Mouse (Mus musculus): ENCODE measurements around the gene Tm9sf1. TPM values are rescaled to one million over a fixed set of nuclear protein-coding genes. Genes with fewer than 3 reads are reported as not detected.
A peak's percentile ranks its signal among the peaks of the same experiment; 100 is the strongest.

Tm9sf1 gene
- polyA plus RNA-seq, 1 experiment from 2014 or later: 61.2 TPM

DNA sequence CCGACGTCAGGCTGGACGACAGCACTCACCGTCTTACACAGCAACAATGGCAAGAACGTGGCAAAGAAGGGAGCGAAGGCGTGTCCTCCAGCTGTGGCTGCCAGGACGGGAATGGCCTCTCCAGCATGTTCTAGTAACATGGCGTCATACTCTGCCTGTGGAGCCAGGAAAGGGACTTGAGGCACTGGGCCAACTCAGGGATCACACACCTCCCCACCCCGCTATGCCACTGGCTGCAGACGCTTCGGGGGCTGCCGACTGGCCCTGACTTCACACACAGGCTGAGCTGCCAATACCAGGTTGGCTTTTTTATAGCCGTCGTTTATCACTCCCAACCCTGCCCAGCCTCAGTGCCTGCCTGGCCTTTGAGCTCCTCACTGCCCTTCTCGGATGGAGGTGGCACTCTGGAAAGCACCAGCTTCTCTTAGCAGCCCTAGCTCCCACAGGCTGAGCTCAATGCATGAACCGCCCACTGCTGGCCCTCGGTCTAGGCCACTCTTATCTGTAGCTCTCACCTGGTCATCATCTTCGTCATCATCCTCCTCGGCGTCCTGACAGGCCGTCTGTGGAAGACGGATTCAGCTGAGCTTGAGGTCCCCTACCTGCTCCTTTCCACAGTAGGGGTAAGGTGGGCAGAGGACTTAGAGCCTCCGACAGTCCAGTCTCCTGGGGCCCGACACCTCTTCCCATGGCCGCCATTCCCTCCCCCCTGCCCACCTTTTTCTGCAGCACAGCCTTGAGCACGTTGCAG lies 15.4 kb downstream of the Tm9sf1 start:
- Histone ChIP-seq H3K27ac (replicated peaks) (no peak overlapping the region), H3K9me3 (no peaks in the 10 kb centered on the region), H3K27me3 (no peaks in the 10 kb centered on the region), H3K4me3 (no peak overlapping the region), H3K9ac (no peak overlapping the region), H3K4me2 (no peak overlapping the region), H3K36me3 (peaks cover 99% of the 10 kb centered on the region), H3K4me1 (replicated peaks) (no peaks in the 10 kb centered on the region)
- 81% methylated on average over 27 of the region's 27 CpGs for WGBS
- ATAC-seq (ENCODE audit: low read depth): no peak

DNA sequence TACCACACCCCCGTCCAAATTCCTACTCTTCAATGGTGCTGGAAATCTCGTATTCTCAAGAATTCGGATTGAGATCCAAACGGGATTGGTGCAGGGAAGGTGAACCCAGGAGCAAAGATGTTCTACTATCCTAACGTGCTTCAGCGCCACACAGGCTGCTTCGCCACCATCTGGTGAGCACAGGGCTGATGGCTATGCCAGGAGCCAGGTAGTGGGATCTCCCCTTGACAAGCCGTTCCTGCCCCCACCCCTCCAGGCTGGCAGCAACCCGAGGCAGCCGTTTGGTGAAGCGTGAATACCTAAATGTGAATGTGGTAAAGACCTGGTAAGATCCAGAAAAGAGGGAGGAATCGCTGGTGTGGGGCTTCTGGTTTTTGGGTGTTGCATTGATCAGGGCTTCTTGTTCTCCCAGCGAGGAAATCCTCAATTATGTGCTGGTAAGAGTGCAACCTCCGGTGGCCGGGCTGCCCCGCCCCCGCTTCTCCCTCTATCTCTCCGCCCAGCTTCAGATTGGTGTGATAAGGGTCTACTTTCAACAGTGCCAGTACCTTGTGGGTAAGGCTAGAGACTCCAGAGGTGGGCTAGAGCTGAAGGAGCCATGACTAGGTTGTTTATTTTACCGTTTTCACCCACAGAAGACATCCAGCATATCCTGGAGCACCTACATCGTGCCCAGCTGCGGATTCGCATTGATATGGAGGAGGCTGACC lies 25.0 kb downstream of the Tm9sf1 start:
- Histone ChIP-seq H3K9ac (peak overlapping the region; percentile 57), H3K27ac (replicated peaks) (peak overlapping the region; percentile 30; the same call in 1 of the 2 replicates), H3K4me1 (replicated peaks) (0 out of 2 replicates have a peak, but pooled peaks cover 4% of the 10 kb centered on the region), H3K27me3 (no peaks in the 10 kb centered on the region), H3K4me3 (peak overlapping the region; percentile 36), H3K36me3 (0 out of 2 replicates have a peak, but pooled peaks cover 4% of the 10 kb centered on the region), H3K9me3 (no peaks in the 10 kb centered on the region), H3K4me2 (peak overlapping the region; percentile 44)
- peak; percentile 76; the same call in 1 of the 2 replicates for ATAC-seq (ENCODE audit: low read depth)
- WGBS: 57% methylated on average over 22 of the region's 22 CpGs

DNA sequence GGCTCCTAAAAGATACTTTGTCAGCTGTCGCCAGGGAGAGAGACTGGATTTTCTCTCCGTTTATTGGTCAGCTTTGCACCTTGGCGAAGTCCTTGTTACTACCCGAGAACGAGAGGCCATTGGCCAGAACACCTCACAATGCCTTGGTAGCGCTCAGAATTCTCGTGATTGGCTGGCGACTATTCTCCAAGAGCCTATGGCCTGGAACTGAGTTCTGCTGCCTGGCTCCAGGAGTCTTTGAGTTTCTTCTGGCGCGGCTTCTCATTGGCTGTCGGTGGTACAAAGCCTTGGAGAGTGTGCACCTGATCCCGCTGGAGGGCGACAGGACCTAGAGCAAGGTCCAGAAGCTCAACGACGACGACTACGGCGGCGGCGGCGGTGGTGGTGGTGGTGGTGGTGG lies 25.8 kb downstream of the Tm9sf1 start, which contains the start of gene Rec8:
TSS of gene Rec8 (plus strand) at position 216 of the 400 bp plus-strand sequence.
- WGBS: 19% methylated on average over 21 of the region's 21 CpGs
- Histone ChIP-seq H3K9ac (peak within 1 kb of the TSS; percentile 57), H3K9me3 (no peaks in the 10 kb centered on the region), H3K36me3 (no peaks in the 10 kb centered on the region), H3K4me3 (peak within 1 kb of the TSS; percentile 36), H3K27ac (replicated peaks) (peak within 1 kb of the TSS; percentile 30; the same call in 1 of the 2 replicates), H3K4me1 (replicated peaks) (0 out of 2 replicates have a peak, but pooled peaks cover 4% of the 10 kb centered on the region), H3K27me3 (no peaks in the 10 kb centered on the region), H3K4me2 (peak within 1 kb of the TSS; percentile 44)
- peak; percentile 85 for ATAC-seq (ENCODE audit: low read depth)

DNA sequence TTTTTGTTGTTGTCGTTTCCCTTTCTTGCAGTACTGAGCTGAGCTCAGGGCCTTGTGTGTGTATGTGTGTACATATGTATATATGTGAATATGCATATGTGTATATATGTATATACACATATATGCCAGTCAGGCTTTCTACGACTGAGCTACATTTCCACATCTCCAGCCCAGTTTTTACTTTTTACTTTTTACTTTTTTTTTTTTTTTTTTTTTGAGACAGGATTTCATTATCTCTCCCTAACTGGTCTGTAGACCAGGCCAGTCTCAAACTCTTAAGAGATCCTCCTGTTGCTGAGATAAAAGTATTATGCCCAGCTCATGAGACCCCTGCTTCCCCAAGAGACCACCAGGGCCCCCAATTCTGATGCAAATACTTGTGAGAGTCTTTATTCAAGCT lies 26.8 kb downstream of the Tm9sf1 start:
- ATAC-seq (ENCODE audit: low read depth): no peak
- 73% methylated on average over 2 of the region's 2 CpGs for WGBS

DNA sequence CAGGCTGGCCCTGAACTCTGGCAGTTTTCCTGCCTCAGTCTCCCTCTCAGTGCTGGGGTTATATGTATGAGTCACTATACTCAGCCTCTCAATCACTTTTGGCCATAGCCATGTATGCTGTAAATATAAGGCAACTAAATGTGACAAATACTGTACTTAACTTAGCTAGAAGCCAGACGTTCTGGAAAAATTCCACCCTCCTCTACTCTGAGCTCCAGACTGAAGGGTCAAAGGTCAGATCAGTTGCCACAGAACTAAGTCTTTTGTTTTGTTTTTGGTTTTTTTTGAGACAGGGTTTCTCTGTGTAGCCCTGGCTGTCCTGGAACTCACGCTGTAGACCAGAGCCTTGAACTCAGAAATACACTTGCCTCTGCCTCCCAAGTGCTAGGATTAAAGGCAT lies 27.7 kb downstream of the Tm9sf1 start:
- 63% methylated on average over 2 of the region's 2 CpGs for WGBS
- H3K27ac ChIP-seq (replicated peaks): no peak overlapping the region

More for the DNA sequence above, 26.8 kb downstream of the Tm9sf1 start:
- Histone ChIP-seq H3K27me3 (no peaks in the 10 kb centered on the region), H3K27ac (replicated peaks) (no peak overlapping the region), H3K9ac (no peak overlapping the region), H3K4me3 (no peak overlapping the region), H3K36me3 (no peaks in the 10 kb centered on the region), H3K4me1 (replicated peaks) (0 out of 2 replicates have a peak, but pooled peaks cover 4% of the 10 kb centered on the region), H3K4me2 (no peak overlapping the region), H3K9me3 (no peaks in the 10 kb centered on the region)

DNA sequence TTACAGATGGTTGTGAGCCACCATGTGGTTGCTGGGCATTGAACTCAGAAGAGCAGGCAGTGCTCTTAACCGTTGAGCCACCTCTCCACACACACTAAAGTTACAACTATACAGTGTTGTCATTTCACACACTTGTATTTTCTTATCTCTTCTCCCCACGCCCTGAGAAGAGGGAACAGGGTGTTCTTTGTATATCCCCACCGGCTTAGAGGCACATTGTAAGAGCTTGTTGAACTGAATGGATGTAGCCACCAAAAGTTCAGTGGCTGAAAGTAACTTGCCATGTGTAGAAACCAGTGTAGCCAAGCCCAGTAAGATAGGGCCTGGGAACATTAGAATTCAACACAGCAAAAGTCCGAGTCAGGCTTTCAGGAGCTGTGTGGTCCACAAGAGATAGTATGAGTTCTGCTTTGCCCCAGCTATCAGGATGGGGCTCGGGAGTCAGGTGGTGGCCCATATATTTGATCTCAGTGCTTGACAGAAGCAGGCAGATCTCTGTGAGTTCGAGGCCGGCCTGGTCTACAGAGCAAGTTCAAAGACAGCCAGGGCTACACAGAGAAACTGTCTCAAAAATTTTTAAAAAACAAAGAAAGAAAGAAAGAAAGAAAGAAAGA lies 28.9 kb downstream of the Tm9sf1 start:
- H3K27ac ChIP-seq (replicated peaks): no peak overlapping the region
- no peak overlapping the region for H3K4me3 ChIP-seq
- peaks cover 11% of the 10 kb centered on the region for H3K36me3 ChIP-seq
- H3K4me2 ChIP-seq: no peak overlapping the region
- H3K9me3 ChIP-seq: no peaks in the 10 kb centered on the region
- no peak overlapping the region for H3K9ac ChIP-seq
- H3K4me1 ChIP-seq (replicated peaks): 0 out of 2 replicates have a peak, but pooled peaks cover 4% of the 10 kb centered on the region
- 83% methylated on average over 7 of the region's 7 CpGs for WGBS
- H3K27me3 ChIP-seq: no peaks in the 10 kb centered on the region
- ATAC-seq (ENCODE audit: low read depth): no peak

More for the DNA sequence above, 27.7 kb downstream of the Tm9sf1 start:
- Histone ChIP-seq H3K9me3 (no peaks in the 10 kb centered on the region), H3K27me3 (no peaks in the 10 kb centered on the region), H3K4me1 (replicated peaks) (0 out of 2 replicates have a peak, but pooled peaks cover 4% of the 10 kb centered on the region), H3K9ac (no peak overlapping the region), H3K4me3 (no peak overlapping the region), H3K4me2 (no peak overlapping the region), H3K36me3 (0 out of 2 replicates have a peak, but pooled peaks cover 2% of the 10 kb centered on the region)
- ATAC-seq (ENCODE audit: low read depth): no peak

DNA sequence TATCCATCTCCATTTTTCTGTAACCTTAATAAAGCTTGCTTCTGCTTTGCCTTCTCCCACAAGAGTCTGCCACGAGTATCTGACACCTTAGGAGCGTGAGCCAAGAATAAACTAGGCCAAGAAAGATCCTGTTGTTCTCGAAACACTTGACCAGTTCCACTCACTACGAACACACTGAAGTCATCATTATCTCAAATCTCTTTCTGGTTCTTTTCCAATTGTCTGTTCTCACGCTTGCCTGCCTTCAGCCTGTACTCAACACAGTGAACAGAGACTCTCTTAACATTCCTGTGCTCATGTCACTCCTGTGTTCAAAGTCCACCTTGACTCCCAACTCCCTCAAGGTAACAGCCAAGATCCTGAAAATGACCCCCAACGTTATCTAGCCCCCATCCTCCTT lies 30.3 kb downstream of the Tm9sf1 start:
- Histone ChIP-seq H3K4me3 (no peak overlapping the region), H3K36me3 (peaks cover 24% of the 10 kb centered on the region), H3K9ac (no peak overlapping the region), H3K4me2 (no peak overlapping the region), H3K27me3 (no peaks in the 10 kb centered on the region), H3K27ac (replicated peaks) (no peak overlapping the region), H3K9me3 (no peaks in the 10 kb centered on the region), H3K4me1 (replicated peaks) (0 out of 2 replicates have a peak, but pooled peaks cover 4% of the 10 kb centered on the region)
- WGBS: 80% methylated on average over 6 of the region's 6 CpGs
- no peak for ATAC-seq (ENCODE audit: low read depth)

DNA sequence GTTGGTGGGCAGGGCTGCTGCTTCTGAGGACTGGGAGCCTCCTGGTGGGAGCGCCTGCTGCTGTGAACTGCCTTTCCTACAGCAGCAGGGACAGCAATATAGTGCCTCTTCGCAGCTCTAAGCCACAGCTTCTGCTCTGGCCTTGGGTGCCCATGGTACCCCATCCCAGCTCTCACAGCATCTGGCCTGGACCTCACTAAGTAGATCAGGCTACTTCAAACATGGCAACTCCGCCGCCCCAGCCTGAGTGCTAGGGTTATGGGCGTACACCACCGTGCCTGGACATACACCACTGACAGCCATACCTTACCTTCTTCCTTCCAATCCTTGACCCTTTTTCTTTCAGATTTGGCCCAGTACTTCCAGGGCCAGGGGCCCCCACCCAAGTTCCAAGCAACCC lies 35.3 kb downstream of the Tm9sf1 start:
- no peak overlapping the region for H3K9ac ChIP-seq

DNA sequence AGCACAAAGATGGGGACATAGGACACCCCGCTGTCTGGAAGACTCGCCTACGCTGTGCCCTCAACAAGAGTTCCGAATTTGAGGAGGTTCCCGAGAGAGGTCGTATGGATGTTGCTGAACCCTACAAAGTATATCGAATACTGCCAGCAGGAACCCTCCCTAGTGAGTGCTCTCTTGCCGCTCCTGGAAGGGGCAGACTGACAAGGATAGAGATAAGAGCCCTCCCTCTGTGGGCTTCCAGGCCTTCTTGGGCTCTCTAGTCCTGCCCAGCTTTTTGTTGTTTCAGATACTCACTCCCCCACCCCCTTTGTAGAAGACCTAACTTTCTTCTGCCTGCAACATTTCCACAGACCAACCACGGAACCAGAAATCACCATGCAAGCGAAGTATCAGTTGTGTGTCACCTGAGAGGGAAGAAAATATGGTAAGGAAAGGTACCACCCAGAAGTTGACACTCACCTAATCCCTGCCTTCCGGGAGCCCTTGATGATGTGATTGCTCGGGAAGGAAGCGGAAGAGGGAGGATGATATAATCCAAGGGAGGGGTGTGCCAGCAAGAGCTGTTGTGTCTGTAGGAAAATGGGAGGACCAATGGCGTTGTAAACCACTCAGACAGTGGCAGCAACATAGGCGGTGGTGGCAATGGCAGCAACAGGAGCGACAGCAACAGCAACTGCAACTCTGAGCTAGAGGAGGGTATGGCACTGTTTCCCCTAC lies 37.7 kb downstream of the Tm9sf1 start:
- H3K4me3 ChIP-seq: no peak overlapping the region
- no peak overlapping the region for H3K27ac ChIP-seq (replicated peaks)
- H3K9me3 ChIP-seq: no peaks in the 10 kb centered on the region
- H3K4me1 ChIP-seq (replicated peaks): peaks cover 12% of the 10 kb centered on the region
- no peak for ATAC-seq (ENCODE audit: low read depth)
- no peak overlapping the region for H3K4me2 ChIP-seq
- H3K27me3 ChIP-seq: no peaks in the 10 kb centered on the region
- no peak overlapping the region for H3K9ac ChIP-seq
- WGBS: 93% methylated on average over 16 of the region's 16 CpGs
- peaks cover 89% of the 10 kb centered on the region for H3K36me3 ChIP-seq

More for the DNA sequence above, 35.3 kb downstream of the Tm9sf1 start:
- Histone ChIP-seq H3K27ac (replicated peaks) (no peak overlapping the region), H3K9me3 (no peaks in the 10 kb centered on the region), H3K4me1 (replicated peaks) (peaks cover 11% of the 10 kb centered on the region), H3K27me3 (no peaks in the 10 kb centered on the region), H3K36me3 (peaks cover 67% of the 10 kb centered on the region), H3K4me3 (no peak overlapping the region), H3K4me2 (no peak overlapping the region)
- ATAC-seq (ENCODE audit: low read depth): no peak
- 96% methylated on average over 6 of the region's 6 CpGs for WGBS

DNA sequence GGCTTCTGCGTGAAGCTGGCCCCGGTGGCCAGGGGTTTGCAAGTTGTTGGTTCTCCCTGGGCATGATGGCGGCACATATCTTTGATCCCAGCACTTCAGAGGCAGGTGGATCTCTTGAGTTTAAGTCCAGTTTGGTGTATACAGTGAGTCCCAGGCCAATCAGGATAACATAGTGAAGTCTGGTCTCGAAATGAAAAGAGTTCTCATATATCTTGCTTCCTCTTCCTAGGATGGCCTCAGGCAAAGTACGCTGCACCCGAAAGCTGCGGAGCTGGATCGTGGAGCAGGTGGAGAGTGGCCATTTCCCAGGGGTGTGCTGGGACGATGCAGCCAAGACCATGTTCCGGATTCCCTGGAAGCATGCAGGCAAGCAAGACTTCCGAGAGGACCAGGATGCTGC lies 38.8 kb downstream of the Tm9sf1 start:
- Histone ChIP-seq H3K36me3 (peaks cover 93% of the 10 kb centered on the region), H3K27ac (replicated peaks) (no peak overlapping the region), H3K27me3 (no peaks in the 10 kb centered on the region), H3K9ac (no peak overlapping the region), H3K9me3 (no peaks in the 10 kb centered on the region), H3K4me1 (replicated peaks) (peaks cover 12% of the 10 kb centered on the region), H3K4me3 (no peak overlapping the region), H3K4me2 (no peak overlapping the region)
- ATAC-seq (ENCODE audit: low read depth): no peak
- 82% methylated on average over 11 of the region's 11 CpGs for WGBS
